Mouse (Mus musculus) embryo, embryonic 9.5 days (tissue): ENCODE measurements around the gene Eml4.

Experiments
- DNase-seq: peaks from one replicate; pipeline ENCODE4 v3.0.0-alpha.2; 2017; ENCODE audit errors: extremely low spot score

Gene Eml4

DNA sequence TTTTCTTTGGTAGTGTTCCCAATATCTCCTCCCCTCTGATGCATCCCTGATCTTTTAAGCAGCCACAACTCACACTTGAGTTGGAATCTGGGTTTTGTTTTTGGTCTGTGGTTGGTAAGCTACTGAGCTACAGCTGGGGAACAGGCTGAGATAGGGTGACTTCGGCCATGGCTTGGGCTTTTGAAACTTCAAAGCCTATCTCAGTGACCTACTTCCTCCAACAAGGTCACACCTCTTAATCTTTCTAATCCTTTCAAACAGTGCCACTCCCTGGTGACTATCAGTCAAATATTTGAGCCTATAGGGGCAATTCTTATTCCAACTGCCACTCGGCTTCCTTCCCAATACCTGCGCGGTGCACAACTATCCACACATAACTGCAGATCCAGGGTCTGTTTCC, 149.0 kb downstream of the Eml4 start:
- no peak for DNase-seq

DNA sequence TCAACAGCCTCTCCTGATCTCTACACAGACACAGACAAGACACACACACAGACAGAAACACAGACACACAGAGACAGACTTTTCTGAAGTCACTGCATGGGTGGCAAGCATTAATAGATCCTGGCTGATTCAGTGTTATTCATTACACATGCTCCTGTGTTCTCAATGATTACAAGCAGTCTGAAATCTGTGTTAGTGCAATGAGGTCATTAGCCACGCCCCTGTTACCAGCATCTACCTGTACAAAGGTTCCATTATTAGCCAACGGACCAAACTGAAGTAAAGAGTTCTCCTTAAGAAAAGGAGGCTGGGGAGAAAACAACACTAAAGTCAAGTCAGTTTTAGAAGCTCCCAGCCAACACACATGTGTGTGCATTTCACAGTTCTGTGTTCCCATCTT, 153.0 kb downstream of the Eml4 start:
- DNase-seq, result no peak

- no peak for DNase-seq
These were observed 161.4 kb downstream of the Eml4 start for GRCm38 (mm10) chr17:83512130-83512529.

GRCm38 (mm10) chr17:83513655-83514212, 163.0 kb downstream of the Eml4 start:
- DNase-seq, result no peak

- peak; percentile 96 for DNase-seq
These were observed 163.5 kb downstream of the Eml4 start for GRCm38 (mm10) chr17:83514213-83514701.

- DNase-seq, result no peak
These were observed 166.7 kb downstream of the Eml4 start, which contains the start of gene Cox7a2l for GRCm38 (mm10) chr17:83517280-83518015. Gene Cox7a2l (minus strand): TSS chr17:83517330.

DNA sequence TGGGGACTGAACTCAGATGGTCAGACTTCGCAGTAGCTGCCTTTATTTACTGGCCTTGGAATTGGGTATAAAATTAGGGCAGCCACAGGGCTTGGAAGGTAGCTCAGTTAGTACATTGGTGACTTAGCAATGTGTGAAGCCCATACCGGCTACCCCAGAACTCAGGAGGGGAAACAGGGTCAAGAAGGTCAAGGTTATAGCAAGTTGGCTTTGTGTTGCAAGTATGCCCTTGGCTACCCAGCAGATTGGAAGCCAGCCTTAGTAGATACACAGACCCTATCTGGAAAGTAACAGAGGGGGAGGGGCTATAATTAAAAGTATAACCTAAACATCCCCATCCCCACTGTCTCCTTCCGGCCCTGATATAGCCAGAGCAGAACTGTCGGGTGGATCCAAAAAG, 171.2 kb downstream of the Eml4 start:
- no peak for DNase-seq

DNA sequence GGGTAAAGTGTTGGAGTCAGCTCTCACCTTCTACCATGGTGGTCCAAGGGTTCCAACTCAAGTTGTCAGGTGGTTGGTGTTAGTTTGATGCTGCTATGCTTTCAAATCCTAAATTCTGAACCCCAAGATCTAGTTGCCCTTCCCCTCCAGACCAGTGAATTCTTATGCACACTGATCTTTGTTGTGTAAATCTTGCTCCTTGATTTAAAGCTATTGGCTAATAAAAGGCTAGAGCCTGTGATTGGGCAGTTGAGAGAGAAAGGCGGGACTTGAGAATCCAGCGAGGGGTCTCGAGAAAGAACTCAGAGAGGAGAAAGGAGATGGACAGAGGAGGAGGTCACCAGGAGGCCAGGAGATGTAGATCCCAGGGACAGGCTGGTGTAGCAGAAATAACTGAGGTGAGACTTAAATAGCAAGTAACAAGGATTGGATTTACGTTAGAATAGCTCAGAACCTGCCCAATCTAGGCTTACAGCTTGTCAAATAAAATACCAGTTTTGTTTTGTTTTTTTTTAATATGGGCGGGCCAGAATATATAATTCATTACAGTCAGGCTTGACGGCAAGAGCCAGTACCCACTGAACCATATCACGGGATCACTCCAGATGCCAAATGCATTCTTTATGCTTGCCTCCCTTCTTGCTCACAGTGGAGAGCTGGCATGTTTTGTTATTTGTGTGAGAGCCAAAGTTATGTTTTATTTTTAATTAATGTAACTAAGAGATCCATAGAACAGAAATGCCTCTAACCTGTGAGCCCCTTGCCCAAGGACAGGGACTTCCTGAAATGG, 172.1 kb downstream of the Eml4 start:
- DNase-seq, result no peak

DNA sequence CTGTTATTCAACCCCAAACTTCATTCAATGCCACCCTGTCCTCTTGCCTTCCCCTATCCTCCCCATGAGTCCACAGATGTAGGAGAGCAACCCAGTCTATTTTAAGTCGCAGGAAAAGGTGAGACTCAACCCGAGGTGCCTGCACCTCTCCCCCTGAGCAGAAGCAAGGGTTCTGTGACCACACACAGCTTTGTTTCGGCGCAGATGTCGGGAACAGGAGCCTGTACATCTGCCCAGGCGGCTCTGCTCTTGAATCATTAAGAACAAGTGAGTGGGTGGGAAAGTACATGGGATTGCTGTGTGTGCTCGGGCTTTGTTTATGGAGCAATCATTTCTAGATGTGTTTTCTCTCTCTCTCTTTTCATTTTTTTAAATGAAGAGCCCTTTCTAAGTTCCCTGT, 174.0 kb downstream of the Eml4 start:
- no peak for DNase-seq

GRCm38 (mm10) chr17:83525596-83525995, 174.9 kb downstream of the Eml4 start:
- peak; percentile 39 for DNase-seq

DNA sequence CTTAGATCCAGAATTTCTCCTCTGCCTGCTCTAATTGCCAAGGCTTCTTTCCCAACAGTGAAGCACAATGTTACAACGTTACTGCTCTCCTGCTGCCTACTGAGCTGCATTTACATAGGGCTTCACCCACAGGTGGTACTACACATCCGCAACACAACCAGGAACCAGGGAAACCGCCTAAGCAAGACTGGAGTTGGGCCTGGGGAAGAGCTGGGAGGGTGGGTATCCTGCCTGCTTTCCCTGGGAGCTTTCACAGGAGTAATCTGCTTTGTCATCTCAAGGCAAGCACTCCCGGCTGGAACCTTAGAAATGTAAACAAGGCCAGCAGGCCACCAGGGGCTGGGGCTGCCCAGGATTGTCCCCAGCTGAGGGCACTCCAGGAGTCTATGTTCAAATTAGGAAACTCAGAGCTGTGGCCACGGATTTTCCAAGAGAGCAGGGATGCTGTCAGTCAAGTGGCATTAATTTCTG, 175.4 kb downstream of the Eml4 start:
- peak; percentile 62 for DNase-seq

DNA sequence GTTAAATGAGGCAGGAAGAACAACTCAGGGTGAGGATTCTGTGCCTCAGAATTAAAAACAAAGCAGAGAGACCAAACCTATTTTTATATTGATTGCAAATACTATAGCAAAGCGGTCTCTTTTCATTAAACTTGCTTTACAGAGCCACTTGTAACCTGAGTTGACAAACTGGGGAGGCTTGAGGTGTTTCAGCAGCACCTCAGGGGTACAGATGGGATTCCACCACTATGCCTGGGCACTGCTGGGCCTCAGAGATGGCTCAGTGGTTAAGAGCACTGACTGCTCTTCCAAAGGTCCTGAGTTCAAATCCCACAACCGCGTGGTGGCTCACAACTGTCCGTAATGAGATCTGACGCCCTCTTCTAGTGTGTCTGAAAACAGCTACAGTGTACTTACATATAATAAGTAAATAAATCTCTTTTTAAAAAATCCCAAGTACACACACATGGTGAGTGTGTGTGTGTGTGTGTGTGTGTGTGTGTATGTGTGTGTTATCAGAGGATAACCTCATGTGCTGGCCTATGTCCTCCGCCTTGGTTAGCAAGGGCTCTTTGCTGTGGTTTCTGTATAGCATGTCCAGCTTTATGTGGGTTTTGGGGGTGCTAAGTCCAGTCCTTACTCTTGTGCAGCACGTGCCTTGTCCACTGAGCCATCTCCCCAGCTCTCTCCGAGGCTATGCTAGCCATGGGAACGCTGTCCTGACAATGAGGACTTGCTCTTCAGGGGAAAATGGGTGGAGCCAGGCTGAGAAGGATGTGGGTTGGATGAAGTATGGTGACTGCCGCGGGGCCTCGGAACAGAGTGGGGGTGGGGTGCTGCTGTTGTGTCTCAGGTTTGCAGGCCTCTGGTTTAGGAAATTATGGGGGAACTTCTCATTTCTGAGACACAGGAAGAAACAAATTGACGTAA, 176.1 kb downstream of the Eml4 start:
- DNase-seq, result peak; percentile 83

GRCm38 (mm10) chr17:83527651-83528381, 177.1 kb downstream of the Eml4 start:
- peak; percentile 78 for DNase-seq
